8 mouse cellular contexts compared by ENCODE assay signal in genomic region chr15:103300067-103300471, GRCm38 (mm10). TPM values are rescaled to one million over a fixed set of nuclear protein-coding genes. Genes with fewer than 3 reads are reported as not detected.
DNase-seq lines count a peak whose midpoint lies in the region; ATAC-seq and TF ChIP-seq lines count a peak whose summit lies in the region.

No protein-coding gene starts in this region.

- H3K4me2 ChIP-seq in kidney, embryonic 16.5 days (replicated peaks; ENCODE audit: low read depth, low read length) = peak overlapping the region; percentile 42
- peak overlapping the region; percentile 57 for H3K4me2 ChIP-seq in forebrain, embryonic 14.5 days (ENCODE audit: low read length)

- peaks cover 93% of the 10 kb centered on the region for H3K4me1 ChIP-seq in kidney, embryonic 16.5 days (ENCODE audit: insufficient read depth, low read length)
- H3K4me1 ChIP-seq in cerebellum, adult 2 months (ENCODE audit: control insufficient read depth, insufficient read depth, low read length) = peaks cover 10% of the 10 kb centered on the region
- peaks cover 81% of the 10 kb centered on the region for H3K4me1 ChIP-seq in forebrain, embryonic 14.5 days (ENCODE audit: control insufficient read depth, insufficient read depth, low read length)
- H3K4me1 ChIP-seq in limb, embryonic 10.5 days = peaks cover 100% of the 10 kb centered on the region

- no peak for TF ChIP-seq CTCF in cerebellum, adult 2 months (IDR thresholded peaks at IDR 0.05; ENCODE audit: borderline replicate concordance, insufficient read depth, low read depth, low read length)

- TF ChIP-seq POLR2A in cerebellum, adult 2 months (IDR thresholded peaks at IDR 0.05; ENCODE audit: borderline replicate concordance, insufficient read depth, low read length) = 0 out of 2 replicates have a peak, but pooled peaks have one; percentile 8

- H3K36me3 ChIP-seq in kidney, embryonic 16.5 days (ENCODE audit: insufficient read depth, low read length) = peaks cover 6% of the 10 kb centered on the region; the same call in 1 of the 2 replicates
- H3K36me3 ChIP-seq in forebrain, embryonic 14.5 days (ENCODE audit: control insufficient read depth, insufficient read depth, low read length) = peaks cover 21% of the 10 kb centered on the region
- H3K36me3 ChIP-seq in limb, embryonic 10.5 days = peaks cover 29% of the 10 kb centered on the region

- peak; percentile 28 for ATAC-seq in kidney, embryonic 16.5 days (ENCODE audit: low FRiP score, low TSS enrichment)
- ATAC-seq in forebrain, embryonic 14.5 days = peak; percentile 61

- H3K9me3 ChIP-seq in kidney, embryonic 16.5 days (ENCODE audit: low read length) = no peaks in the 10 kb centered on the region
- H3K9me3 ChIP-seq in forebrain, embryonic 14.5 days (replicated peaks; ENCODE audit: control insufficient read depth, low read length) = no peaks in the 10 kb centered on the region
- H3K9me3 ChIP-seq in limb, embryonic 10.5 days (replicated peaks) = no peaks in the 10 kb centered on the region

- H3K27me3 ChIP-seq in kidney, embryonic 16.5 days (ENCODE audit: insufficient read depth, low read length) = no peaks in the 10 kb centered on the region
- H3K27me3 ChIP-seq in cerebellum, adult 2 months (ENCODE audit: control insufficient read depth, insufficient read depth, low read length) = no peaks in the 10 kb centered on the region
- no peaks in the 10 kb centered on the region for H3K27me3 ChIP-seq in forebrain, embryonic 14.5 days (replicated peaks; ENCODE audit: control insufficient read depth, insufficient read depth, low read length)
- no peaks in the 10 kb centered on the region for H3K27me3 ChIP-seq in limb, embryonic 10.5 days (ENCODE audit: low read depth, poor library complexity, severe bottlenecking)

- no peak for DNase-seq in kidney, adult 8-10 months
- peak; percentile 40 to 60 for DNase-seq in cerebellum, adult 2 months
- DNase-seq in forebrain, embryonic 14.5 days (ENCODE audit: low spot score) = peak; percentile 95
- DNase-seq in limb, embryonic 10.5 days (ENCODE audit: low spot score) = peak; percentile 73
- peak; percentile 58 for DNase-seq in right cerebral cortex, postnatal 14 days
- DNase-seq in urinary bladder, postnatal 4 days (ENCODE audit: low spot score in 2 of 2) = no peak
- DNase-seq in spleen, postnatal 10 days (ENCODE audit: low spot score in 2 of 2) = no peak

- 8% methylated on average over 18 of the region's 18 CpGs for WGBS in kidney, embryonic 16.5 days
- 10% methylated on average over 18 of the region's 18 CpGs for WGBS in cerebellum, adult 2 months
- whole genome bisulfite sequencing in forebrain, embryonic 14.5 days = 1% methylated on average over 18 of the region's 18 CpGs
- WGBS in limb, embryonic 10.5 days = 2% methylated on average over 18 of the region's 18 CpGs

- H3K9ac ChIP-seq in kidney, embryonic 16.5 days (replicated peaks; ENCODE audit: low read length) = peak overlapping the region; percentile 33; the same call in 1 of the 2 replicates
- peak overlapping the region; percentile 64 for H3K9ac ChIP-seq in forebrain, embryonic 14.5 days (ENCODE audit: low read length)

- peak overlapping the region; percentile 89 for H3K27ac ChIP-seq in kidney, embryonic 16.5 days (ENCODE audit: low read length)
- peak overlapping the region; percentile 77 for H3K27ac ChIP-seq in cerebellum, adult 2 months (ENCODE audit: insufficient read depth, low read length)
- H3K27ac ChIP-seq in forebrain, embryonic 14.5 days (ENCODE audit: low read depth, low read length) = peak overlapping the region; percentile 99
- peak overlapping the region; percentile 94 for H3K27ac ChIP-seq in limb, embryonic 10.5 days

- peak overlapping the region; percentile 3 for H3K4me3 ChIP-seq in kidney, embryonic 16.5 days (ENCODE audit: low read length)
- peak overlapping the region; percentile 77 for H3K4me3 ChIP-seq in cerebellum, adult 2 months (replicated peaks; ENCODE audit: insufficient read depth, low read depth, low read length)
- H3K4me3 ChIP-seq in forebrain, embryonic 14.5 days (ENCODE audit: low read depth, low read length) = peak overlapping the region; percentile 25
- peak overlapping the region; percentile 41 for H3K4me3 ChIP-seq in limb, embryonic 10.5 days

RNA-seq across cellular contexts. Expression of gene Gpr84, which starts 10.3 kb away (rescaled TPM):
- polyA plus RNA-seq in kidney, embryonic 16.5 days (2015; fragmentation: Nextera tagmentation; extraction: Ambion mirVana) = 0.30 and 0.67 TPM in 2 replicates
- 0.43 and 0.62 TPM in 2 replicates for polyA plus RNA-seq in cerebellum, adult 2 months (2012; rRNA removed)
- 0.39 and 0.47 TPM in 2 replicates for polyA plus RNA-seq in forebrain, embryonic 14.5 days (2014; fragmentation: Nextera tagmentation; extraction: Ambion mirVana)
- polyA plus RNA-seq in limb, embryonic 10.5 days (2016; fragmentation: Nextera tagmentation; extraction: Ambion mirVana) = 0.28 and 0.30 TPM in 2 replicates

RNA-seq across cellular contexts. Expression of gene Copz1, which starts 27.6 kb away (rescaled TPM):
- 324 and 333 TPM in 2 replicates for polyA plus RNA-seq in kidney, embryonic 16.5 days (2015; fragmentation: Nextera tagmentation; extraction: Ambion mirVana)
- 110 and 117 TPM in 2 replicates for polyA plus RNA-seq in cerebellum, adult 2 months (2012; rRNA removed)
- polyA plus RNA-seq in forebrain, embryonic 14.5 days (2014; fragmentation: Nextera tagmentation; extraction: Ambion mirVana) = 261 and 271 TPM in 2 replicates
- polyA plus RNA-seq in limb, embryonic 10.5 days (2016; fragmentation: Nextera tagmentation; extraction: Ambion mirVana) = 305 and 309 TPM in 2 replicates

RNA-seq across cellular contexts. Expression of gene Zfp385a, which starts 39.8 kb away (rescaled TPM):
- 12.4 and 14.4 TPM in 2 replicates for polyA plus RNA-seq in kidney, embryonic 16.5 days (2015; fragmentation: Nextera tagmentation; extraction: Ambion mirVana)
- 91.4 and 96.6 TPM in 2 replicates for polyA plus RNA-seq in cerebellum, adult 2 months (2012; rRNA removed)
- polyA plus RNA-seq in forebrain, embryonic 14.5 days (2014; fragmentation: Nextera tagmentation; extraction: Ambion mirVana) = 11.7 and 13.9 TPM in 2 replicates
- polyA plus RNA-seq in limb, embryonic 10.5 days (2016; fragmentation: Nextera tagmentation; extraction: Ambion mirVana) = 22.1 and 22.8 TPM in 2 replicates

RNA-seq across cellular contexts. Expression of gene Nfe2, which starts 41.9 kb away (rescaled TPM):
- 3.8 and 4.2 TPM in 2 replicates for polyA plus RNA-seq in kidney, embryonic 16.5 days (2015; fragmentation: Nextera tagmentation; extraction: Ambion mirVana)
- polyA plus RNA-seq in cerebellum, adult 2 months (2012; rRNA removed) = 0.28 and 0.57 TPM in 2 replicates
- 0.42 and 1.1 TPM in 2 replicates for polyA plus RNA-seq in forebrain, embryonic 14.5 days (2014; fragmentation: Nextera tagmentation; extraction: Ambion mirVana)
- 5.9 and 6.1 TPM in 2 replicates for polyA plus RNA-seq in limb, embryonic 10.5 days (2016; fragmentation: Nextera tagmentation; extraction: Ambion mirVana)

RNA-seq across cellular contexts. Expression of gene Hnrnpa1, which starts 59.8 kb away (rescaled TPM):
- polyA plus RNA-seq in kidney, embryonic 16.5 days (2015; fragmentation: Nextera tagmentation; extraction: Ambion mirVana) = 831 and 924 TPM in 2 replicates
- 318 and 320 TPM in 2 replicates for polyA plus RNA-seq in cerebellum, adult 2 months (2012; rRNA removed)
- polyA plus RNA-seq in forebrain, embryonic 14.5 days (2014; fragmentation: Nextera tagmentation; extraction: Ambion mirVana) = 790 and 857 TPM in 2 replicates
- 1,775 and 1,966 TPM in 2 replicates for polyA plus RNA-seq in limb, embryonic 10.5 days (2016; fragmentation: Nextera tagmentation; extraction: Ambion mirVana)

Comparison
In these comparisons a context has a peak if more than half of its experiments do, and no peak if none do; other contexts are left out.
1. H3K4me3 ChIP-seq: peak in every context shown above with its lines; median percentile 77 in cerebellum, adult 2 months; 41 in limb, embryonic 10.5 days; 25 in forebrain, embryonic 14.5 days; 3 in kidney, embryonic 16.5 days.
2. DNase-seq: peak in cerebellum, adult 2 months (2 of 2), forebrain, embryonic 14.5 days (single experiment), limb, embryonic 10.5 days (single experiment) and right cerebral cortex, postnatal 14 days (single experiment); none in kidney, adult 8-10 months (0 of 2), urinary bladder, postnatal 4 days (0 of 2) and spleen, postnatal 10 days (0 of 2).
3. Peak in every context shown above with its lines, with median percentiles within 50 percentile points of each other: H3K27ac ChIP-seq.